Mouse (Mus musculus) olfactory bulb, adult 2 months (tissue): ENCODE measurements around the gene Mycbpap.

Source experiments
- CTCF ChIP-seq: fragments of 200-500 bp; IDR thresholded peaks from 2 replicates; pipeline ENCODE4 v1.5.1; 2012; ENCODE audit warnings: low read depth, mild to moderate bottlenecking, low read length, moderate library complexity; ENCODE audit not compliant: insufficient read depth
- POLR2A ChIP-seq: fragments of 200-500 bp; IDR thresholded peaks from 2 replicates; pipeline ENCODE4 v1.6.1; 2012; ENCODE audit warnings: mild to moderate bottlenecking, low read depth, low read length, moderate library complexity; ENCODE audit not compliant: insufficient read depth

DNA sequence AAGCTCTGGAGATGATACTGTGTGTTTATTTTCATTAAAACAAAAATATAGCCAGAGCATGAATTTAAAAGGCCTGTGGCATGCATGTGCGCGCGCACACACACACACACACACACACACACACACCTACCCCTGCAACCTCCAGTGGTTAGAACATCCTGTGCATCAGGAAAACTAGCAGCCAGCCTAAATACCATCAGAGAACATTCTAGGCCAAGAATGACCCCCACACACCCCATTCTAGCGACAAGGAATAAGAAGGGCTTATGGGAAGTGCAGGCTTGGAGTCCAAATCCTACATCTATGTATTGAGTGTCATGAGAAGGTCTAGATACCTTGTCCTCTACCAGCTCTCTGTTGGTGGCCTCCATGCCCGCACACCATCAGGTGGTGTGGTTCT is 41.8 kb upstream of the Mycbpap start:
- TF ChIP-seq POLR2A, result no peak
- TF ChIP-seq CTCF, result no peak
